Mouse (Mus musculus) hindbrain, embryonic 14.5 days (tissue): ENCODE results near the gene Tmem216. TPM values are rescaled to one million over a fixed set of nuclear protein-coding genes. Genes with fewer than 3 reads are reported as not detected.
"Not testable (repeated sequence)": the region's sequence is repeated elsewhere in the genome, so short reads cannot be mapped to it uniquely, and the experiment has no call there.

Experiments used
- ATAC-seq: fragments of 200-750 bp; cut with Nextera tagmentation; 2 replicates; pipeline ENCODE4 v1.8.0; 2017; ENCODE audit warnings: moderate number of reproducible peaks, mild to moderate bottlenecking, moderate TSS enrichment, moderate library complexity; ENCODE audit not compliant: low FRiP score
- DNase-seq: peaks from one replicate; pipeline ENCODE4 v3.0.0-alpha.2; 2015; ENCODE audit warnings: low spot score
- H3K27ac ChIP-seq: fragments of 300-500 bp; sonication (generic); 2 replicates; pipeline ENCODE4 v1.5.1; 2014; ENCODE audit warnings: mild to moderate bottlenecking, moderate library complexity
- H3K27me3 ChIP-seq: fragments of 300-500 bp; sonication (generic); 2 replicates; pipeline ENCODE4 v1.6.1; 2014; ENCODE audit warnings: mild to moderate bottlenecking, low read length, mixed read lengths; ENCODE audit not compliant: control insufficient read depth, insufficient read depth
- H3K36me3 ChIP-seq: fragments of 300-500 bp; sonication (generic); replicated peaks from 2 replicates; pipeline ENCODE4 v1.6.1; 2014; ENCODE audit not compliant: control insufficient read depth, insufficient read depth
- H3K4me1 ChIP-seq: fragments of 300-500 bp; sonication (generic); replicated peaks from 2 replicates; pipeline ENCODE4 v1.6.1; 2014; ENCODE audit warnings: antibody characterized with exemption, low read length, mixed read lengths; ENCODE audit not compliant: control insufficient read depth, insufficient read depth
- H3K4me2 ChIP-seq: fragments of 300-500 bp; sonication (generic); replicated peaks from 2 replicates; pipeline ENCODE4 v1.6.1; 2014; ENCODE audit warnings: mild to moderate bottlenecking, moderate library complexity
- H3K4me3 ChIP-seq: fragments of 300-500 bp; sonication (generic); replicated peaks from 2 replicates; pipeline ENCODE4 v1.5.1; 2014; ENCODE audit warnings: mild to moderate bottlenecking, low read length
- H3K9ac ChIP-seq: fragments of 300-500 bp; sonication (generic); 2 replicates; pipeline ENCODE4 v1.6.1; 2014
- H3K9me3 ChIP-seq: fragments of 300-500 bp; sonication (generic); 2 replicates; pipeline ENCODE4 v1.6.1; 2016; ENCODE audit warnings: low read length; ENCODE audit not compliant: control insufficient read depth
- WGBS: fragments of 180-500 bp; shearing (Covaris S2); extraction: QIAGEN DNeasy Blood & Tissue Kit; methylation state at CpG from one replicate; pipeline ENCODE4 v1.1.7; 2014; 5-methylcytosine and 5-hydroxymethylcytosine counted together
- polyA plus RNA-seq: library from polyadenylated mRNA; unstranded; fragments of >200 nt; fragmentation: Nextera tagmentation; extraction: Ambion mirVana; gene quantifications from 2 replicates; pipeline ENCODE4 v1.2.1, GENCODE M21; 2014

Tmem216 gene
- polyA plus RNA-seq, 1 experiment from 2014 or later: 59.6 TPM

DNA sequence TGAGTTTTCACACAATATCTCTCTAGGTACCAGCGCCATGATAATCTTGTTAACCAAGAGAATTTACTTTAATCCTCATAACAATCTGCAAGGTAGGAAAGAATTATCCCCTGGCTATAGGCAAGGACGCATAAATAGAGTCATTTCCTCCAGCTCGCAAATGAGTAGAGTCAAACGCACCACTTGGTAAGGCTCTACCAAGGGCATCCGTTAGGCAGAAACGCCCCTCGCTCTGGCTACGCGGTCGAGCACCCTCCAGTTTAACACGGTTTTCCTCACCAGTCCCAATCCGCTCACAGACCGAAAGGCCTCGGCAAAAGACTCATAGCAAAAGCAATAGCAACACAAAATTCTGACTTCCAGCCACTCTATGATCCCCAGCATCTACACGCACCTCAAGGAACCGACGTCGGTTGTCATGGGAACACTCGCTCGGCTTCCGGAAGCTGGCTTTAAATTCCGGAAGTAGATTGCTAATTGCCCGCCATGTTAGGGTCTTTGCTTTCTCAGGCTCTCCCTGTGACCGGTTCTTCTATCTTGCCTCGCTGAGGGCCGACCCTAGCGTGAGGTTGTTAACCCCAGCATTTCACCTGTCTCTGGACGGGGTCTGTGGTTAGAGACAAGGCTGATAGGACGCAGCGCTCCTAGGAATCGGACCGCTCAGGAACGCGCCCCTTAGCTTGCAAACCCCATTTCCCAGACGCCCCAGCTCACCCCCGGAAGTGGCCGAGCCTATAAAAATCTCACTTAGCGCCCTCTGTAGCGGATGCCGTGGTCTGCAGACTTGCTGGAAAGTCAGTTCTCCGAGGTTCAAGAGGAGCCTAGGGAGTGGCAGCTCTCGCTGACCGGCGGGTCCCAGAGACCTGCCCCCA is 20.9 kb upstream of the Tmem216 start, which contains the start of the genes Cyb561a3 and Tmem138:
Gene Cyb561a3 (plus strand): TSS at position 483 of the 872 bp plus-strand sequence.
Gene Tmem138 (minus strand): TSS at position 673 of the 872 bp plus-strand sequence.
- peak; percentile 96 for DNase-seq
- H3K4me1 ChIP-seq: peaks cover 17% of the 10 kb centered on the region
- peak; percentile 97 for ATAC-seq
- peaks cover 29% of the 10 kb centered on the region for H3K36me3 ChIP-seq
- peak within 1 kb of the TSS; percentile 95 for H3K27ac ChIP-seq
- no peaks in the 10 kb centered on the region for H3K9me3 ChIP-seq
- H3K4me3 ChIP-seq: peak within 1 kb of the TSS; percentile 74
- peak within 1 kb of the TSS; percentile 78 for H3K9ac ChIP-seq
- WGBS: under 1% methylated on average over 44 of the region's 44 CpGs
- H3K4me2 ChIP-seq: peak within 1 kb of the TSS; percentile 88
- no peaks in the 10 kb centered on the region for H3K27me3 ChIP-seq

DNA sequence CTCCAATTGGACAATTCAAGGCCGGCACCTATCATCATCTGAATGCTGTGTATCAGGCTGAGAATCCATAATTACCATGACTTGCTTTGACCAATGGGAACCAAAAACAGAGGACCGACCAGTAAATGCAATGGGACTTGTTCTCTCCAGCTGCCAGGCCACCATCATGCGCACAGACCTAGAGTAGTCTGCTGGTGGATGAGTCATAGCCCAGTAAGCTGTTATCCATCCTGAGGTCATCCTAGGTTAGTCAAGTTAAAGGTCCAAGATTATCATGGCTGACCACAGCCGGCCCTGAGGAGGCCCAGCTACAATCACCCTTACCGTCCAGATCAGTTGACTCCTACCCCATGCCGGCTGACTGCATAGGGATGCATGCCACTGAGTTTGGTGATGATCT is 13.6 kb upstream of the Tmem216 start:
- H3K4me3 ChIP-seq: no peak overlapping the region
- ATAC-seq: no peak
- no peaks in the 10 kb centered on the region for H3K4me1 ChIP-seq
- H3K9me3 ChIP-seq: no peaks in the 10 kb centered on the region
- no peak overlapping the region for H3K4me2 ChIP-seq
- no peak overlapping the region for H3K9ac ChIP-seq
- no peak for DNase-seq
- H3K27ac ChIP-seq: no peak overlapping the region
- H3K36me3 ChIP-seq: peaks cover 47% of the 10 kb centered on the region
- 96% methylated on average over 6 of the region's 6 CpGs for WGBS
- no peaks in the 10 kb centered on the region for H3K27me3 ChIP-seq

DNA sequence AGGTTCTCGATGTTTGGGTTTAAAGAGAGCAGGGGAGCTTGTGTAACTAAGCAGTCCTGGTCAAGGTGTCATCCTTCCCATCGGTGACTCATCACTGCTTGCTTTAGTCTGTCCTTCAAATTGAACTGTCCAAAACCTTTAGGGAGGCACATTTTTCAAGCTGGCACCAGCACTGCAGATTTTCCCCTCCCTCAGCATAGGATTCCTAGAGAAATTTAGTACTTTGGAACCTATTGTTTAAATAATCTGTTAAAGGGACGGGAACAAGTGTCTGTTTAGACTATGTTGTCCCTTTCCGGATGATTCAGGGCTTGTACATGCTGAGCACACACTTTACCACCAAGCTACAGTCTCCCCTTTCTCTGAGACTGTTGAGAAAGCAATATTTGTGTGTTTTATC is 9.2 kb upstream of the Tmem216 start:
- H3K9ac ChIP-seq: no peak overlapping the region
- 85% methylated on average over 4 of the region's 4 CpGs for WGBS
- ATAC-seq (no peak), DNase-seq (no peak)
- H3K4me2 ChIP-seq: no peak overlapping the region
- no peak overlapping the region for H3K4me3 ChIP-seq
- H3K27me3 ChIP-seq: no peaks in the 10 kb centered on the region
- no peaks in the 10 kb centered on the region for H3K4me1 ChIP-seq
- no peak overlapping the region for H3K27ac ChIP-seq
- peaks cover 9% of the 10 kb centered on the region for H3K36me3 ChIP-seq
- H3K9me3 ChIP-seq: no peaks in the 10 kb centered on the region

DNA sequence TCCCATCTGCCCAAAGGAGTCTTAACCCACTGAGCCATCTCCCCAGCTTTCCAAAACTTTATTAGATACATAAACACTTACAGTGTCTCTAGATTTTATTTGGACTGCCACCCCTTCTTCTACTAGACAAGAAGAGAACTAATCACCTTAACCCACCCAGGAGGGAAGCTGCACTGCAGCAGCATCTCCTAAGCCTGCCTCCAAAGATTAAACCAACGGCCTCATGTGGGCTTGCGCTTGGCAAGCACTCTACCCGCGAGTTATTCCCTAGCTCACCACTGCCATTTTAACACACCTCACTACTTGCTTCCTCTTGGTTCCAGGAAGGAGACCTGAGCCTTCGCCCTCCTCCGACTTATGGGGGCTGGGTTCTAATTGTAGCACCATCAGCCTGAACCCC is 8.2 kb upstream of the Tmem216 start:
- Histone ChIP-seq H3K4me3 (no peak overlapping the region), H3K27ac (no peak overlapping the region), H3K27me3 (no peaks in the 10 kb centered on the region), H3K9ac (no peak overlapping the region), H3K36me3 (no peaks in the 10 kb centered on the region), H3K9me3 (no peaks in the 10 kb centered on the region), H3K4me1 (no peaks in the 10 kb centered on the region), H3K4me2 (no peak overlapping the region)
- 87% methylated on average over 6 of the region's 6 CpGs for WGBS
- ATAC-seq (no peak), DNase-seq (no peak)

DNA sequence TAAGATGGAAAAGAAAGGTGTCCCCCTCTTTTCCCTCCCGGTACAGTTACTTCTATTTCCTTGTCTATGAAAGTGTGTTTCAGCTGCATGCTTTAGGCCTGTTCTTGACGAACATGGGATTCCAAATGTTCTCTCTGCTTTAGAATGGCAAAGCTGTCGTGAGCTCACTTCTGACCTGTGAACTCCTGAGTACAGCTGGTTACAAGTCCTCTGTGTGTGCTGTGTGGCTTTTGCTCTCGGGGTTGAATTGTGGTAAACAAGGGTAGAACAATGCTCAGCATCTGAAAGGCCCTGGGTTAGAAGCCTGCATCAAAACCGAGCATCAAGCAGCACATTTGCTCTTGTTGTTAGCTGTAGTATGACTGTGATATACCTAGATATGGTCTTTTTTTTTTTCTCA is 6.3 kb upstream of the Tmem216 start:
- Histone ChIP-seq H3K27me3 (no peaks in the 10 kb centered on the region), H3K4me1 (no peaks in the 10 kb centered on the region), H3K36me3 (no peaks in the 10 kb centered on the region), H3K9me3 (no peaks in the 10 kb centered on the region), H3K27ac (no peak overlapping the region), H3K4me3 (no peak overlapping the region), H3K9ac (no peak overlapping the region), H3K4me2 (no peak overlapping the region)
- no peak for DNase-seq
- 67% methylated on average over 5 of the region's 5 CpGs for WGBS
- ATAC-seq: no peak

DNA sequence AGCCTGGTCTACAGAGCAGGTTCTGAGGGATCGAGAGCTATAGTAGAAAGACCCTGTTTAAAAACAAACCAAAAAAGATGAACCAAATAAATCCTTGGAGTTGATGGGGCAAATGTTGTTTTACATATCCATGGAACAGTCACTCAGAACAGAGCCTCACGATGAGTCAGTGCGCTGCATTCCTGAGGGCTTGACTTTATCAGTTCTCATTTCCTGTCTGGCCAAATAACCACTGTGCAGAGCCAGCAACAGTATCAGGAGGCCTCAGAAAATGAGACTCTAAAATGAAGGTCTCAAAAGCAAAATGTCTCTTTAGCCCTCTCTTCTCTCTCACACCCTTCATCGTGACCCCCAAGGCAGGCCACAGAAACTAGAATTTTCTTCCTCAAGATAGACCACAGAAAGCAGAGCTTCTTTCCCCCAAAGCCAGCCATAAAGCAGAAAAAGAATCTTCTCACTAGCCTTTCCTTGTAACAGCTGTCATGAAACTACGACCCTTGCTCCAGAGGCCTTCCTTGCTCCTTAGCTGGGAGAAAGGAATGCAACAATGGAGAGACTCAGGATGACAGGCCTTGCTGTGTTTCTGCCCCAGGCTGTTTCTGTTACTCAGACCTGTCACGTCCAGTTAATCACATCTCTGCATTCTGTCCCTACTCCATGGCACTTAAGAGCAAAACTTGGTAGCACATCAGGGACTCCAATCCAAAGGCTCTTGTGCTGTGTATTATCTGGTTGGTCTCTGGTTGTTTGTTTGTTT is 5.7 kb upstream of the Tmem216 start:
- Histone ChIP-seq H3K9ac (no peak overlapping the region), H3K4me2 (no peak overlapping the region), H3K9me3 (no peaks in the 10 kb centered on the region), H3K36me3 (no peaks in the 10 kb centered on the region), H3K4me1 (peaks cover 3% of the 10 kb centered on the region; the same call in 1 of the 2 replicates), H3K27ac (no peak overlapping the region), H3K27me3 (no peaks in the 10 kb centered on the region), H3K4me3 (no peak overlapping the region)
- no peak for DNase-seq
- ATAC-seq: no peak
- WGBS: 69% methylated on average over 6 of the region's 6 CpGs

DNA sequence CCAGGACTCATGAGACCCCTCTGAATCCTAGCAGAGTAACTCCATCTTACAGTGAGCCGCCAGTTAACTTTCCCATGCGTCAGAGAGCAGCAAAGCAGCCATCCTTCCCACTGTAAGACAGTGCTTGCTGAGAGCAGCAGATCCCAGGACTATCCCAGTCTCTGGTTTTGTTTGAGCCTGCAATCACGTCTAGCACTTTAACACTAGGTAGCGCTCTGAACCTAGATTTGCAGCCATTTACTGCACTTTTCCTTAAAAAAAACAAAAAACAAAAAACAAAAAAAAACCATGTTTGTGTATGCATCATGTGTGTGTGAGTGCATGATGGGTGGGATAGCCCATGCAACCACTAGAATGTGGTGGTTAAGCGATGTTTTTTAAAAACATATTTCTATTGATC is 4.1 kb upstream of the Tmem216 start:
- H3K36me3 ChIP-seq: no peaks in the 10 kb centered on the region
- no peak overlapping the region for H3K9ac ChIP-seq
- H3K27ac ChIP-seq: no peak overlapping the region
- H3K4me2 ChIP-seq: no peak overlapping the region
- WGBS: 35% methylated on average over 5 of the region's 5 CpGs
- no peaks in the 10 kb centered on the region for H3K9me3 ChIP-seq
- no peak overlapping the region for H3K4me3 ChIP-seq
- H3K27me3 ChIP-seq: no peaks in the 10 kb centered on the region
- peaks cover 13% of the 10 kb centered on the region for H3K4me1 ChIP-seq
- peak; percentile 45 for DNase-seq
- no peak for ATAC-seq

DNA sequence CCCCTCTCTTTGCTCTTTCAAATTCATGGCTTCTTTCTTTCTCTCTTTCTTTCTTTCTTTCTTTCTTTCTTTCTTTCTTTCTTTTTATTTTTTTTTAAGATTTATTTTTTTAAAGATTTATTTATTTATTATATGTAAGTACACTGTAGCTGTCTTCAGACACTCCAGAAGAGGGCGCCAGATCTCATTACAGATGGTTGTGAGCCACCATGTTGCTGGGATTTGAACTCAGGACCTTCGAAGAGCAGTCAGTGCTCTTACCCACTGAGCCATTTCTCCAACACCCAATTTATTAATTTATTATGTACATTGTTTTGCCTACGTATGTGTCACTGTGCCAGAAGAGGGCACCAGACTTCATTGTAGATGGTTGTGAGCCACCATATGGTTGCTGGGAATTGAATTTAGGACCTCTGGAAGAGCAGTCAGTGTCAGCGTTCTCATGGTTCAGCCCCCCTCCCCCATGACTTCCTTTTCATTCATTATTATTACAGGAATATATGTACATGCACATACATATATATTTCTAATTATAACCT is 1.9 kb upstream of the Tmem216 start:
- H3K27ac ChIP-seq, H3K9me3 ChIP-seq, H3K4me3 ChIP-seq, H3K4me2 ChIP-seq, DNase-seq, H3K36me3 ChIP-seq, H3K9ac ChIP-seq, H3K27me3 ChIP-seq, ATAC-seq: not testable (repeated sequence)
- 72% methylated on average over 4 of the region's 4 CpGs for WGBS
- H3K4me1 ChIP-seq: peaks cover 21% of the 10 kb centered on the region

DNA sequence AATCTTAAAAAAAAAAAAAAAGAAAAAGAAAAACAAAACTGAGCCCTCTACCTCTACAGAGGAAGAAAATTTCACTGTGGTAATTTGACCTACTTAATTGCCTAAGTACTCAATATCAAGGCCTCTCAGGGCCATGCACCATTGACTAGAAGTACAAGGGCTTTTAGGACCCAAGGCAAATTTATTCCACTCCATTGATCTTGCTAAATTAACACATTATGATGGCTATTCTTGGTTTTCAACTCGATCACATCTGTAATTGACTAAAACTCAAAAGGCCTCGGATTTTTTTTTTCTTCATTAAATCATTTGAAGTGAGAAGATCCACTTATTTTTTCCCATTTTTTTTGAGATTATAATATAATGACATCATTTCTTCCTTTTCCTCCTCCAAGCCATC is 1.4 kb upstream of the Tmem216 start:
- no peak overlapping the region for H3K27ac ChIP-seq

More for the DNA sequence above, 1.4 kb upstream of the Tmem216 start:
- H3K4me2 ChIP-seq: no peak overlapping the region
- H3K9ac ChIP-seq: no peak overlapping the region
- 76% methylated on average over 2 of the region's 2 CpGs for WGBS
- peaks cover 11% of the 10 kb centered on the region for H3K36me3 ChIP-seq
- ATAC-seq (no peak), DNase-seq (no peak)
- H3K27me3 ChIP-seq: no peaks in the 10 kb centered on the region
- no peaks in the 10 kb centered on the region for H3K9me3 ChIP-seq
- peaks cover 21% of the 10 kb centered on the region for H3K4me1 ChIP-seq
- H3K4me3 ChIP-seq: no peak overlapping the region
